Mouse (Mus musculus): Measurements from ENCODE around the gene Clec16a. TPM values are rescaled to one million over a fixed set of nuclear protein-coding genes. Genes with fewer than 3 reads are reported as not detected.
A peak's percentile ranks its signal among the peaks of the same experiment; 100 is the strongest.

Gene Clec16a
- total RNA-seq, 2 experiments from 2014 or later = 26.2 to 28.4 TPM

DNA sequence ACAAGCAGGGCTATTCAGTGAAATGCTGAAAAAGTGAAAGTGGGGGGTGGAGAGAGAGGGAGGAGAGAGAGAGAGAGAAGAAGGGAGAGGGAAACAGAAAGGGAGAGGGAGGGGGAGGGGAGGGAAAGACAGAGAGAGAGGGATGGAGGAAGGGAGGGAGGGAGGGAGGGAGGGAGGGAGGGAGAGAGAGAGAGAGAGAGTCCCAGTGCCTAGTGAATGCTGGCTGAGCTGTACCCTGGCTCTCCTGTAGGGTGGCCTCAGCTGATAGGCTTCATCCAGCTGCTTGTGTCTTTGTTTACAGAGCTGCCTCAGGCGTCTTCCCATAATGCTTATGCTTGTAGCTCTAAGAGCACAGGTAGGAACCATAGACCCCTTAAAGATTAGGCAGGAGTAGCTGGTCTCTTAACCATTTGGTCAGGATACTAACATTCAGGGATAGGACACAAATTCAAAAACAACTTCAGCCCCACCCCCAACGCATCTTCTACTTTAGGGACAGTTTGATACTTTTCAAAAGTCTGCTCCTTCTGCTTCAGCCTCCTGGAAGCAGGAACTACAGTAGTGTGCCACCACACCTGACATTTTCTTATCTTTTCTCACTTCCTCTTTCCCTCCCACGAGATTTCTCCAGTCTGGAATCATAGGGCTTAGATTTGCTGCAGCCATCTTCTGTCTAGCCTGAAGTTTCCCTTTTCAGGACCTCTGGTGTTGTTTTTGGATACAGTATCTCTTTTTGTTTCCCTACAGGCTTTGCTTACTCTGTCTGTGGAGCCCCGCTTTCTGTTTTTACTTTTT lies 225.6 kb downstream of the Clec16a start:
- intact Hi-C loops (cut with DNase I; ENCODE audit: low total_unique reads) = no loop called here
- DNase-seq = no peak

GRCm38 (mm10) chr16:10771769-10772510 lies 226.8 kb downstream of the Clec16a start:
- no peak for DNase-seq
- intact Hi-C loops (cut with DNase I; ENCODE audit: low total_unique reads) = no loop called here

DNA sequence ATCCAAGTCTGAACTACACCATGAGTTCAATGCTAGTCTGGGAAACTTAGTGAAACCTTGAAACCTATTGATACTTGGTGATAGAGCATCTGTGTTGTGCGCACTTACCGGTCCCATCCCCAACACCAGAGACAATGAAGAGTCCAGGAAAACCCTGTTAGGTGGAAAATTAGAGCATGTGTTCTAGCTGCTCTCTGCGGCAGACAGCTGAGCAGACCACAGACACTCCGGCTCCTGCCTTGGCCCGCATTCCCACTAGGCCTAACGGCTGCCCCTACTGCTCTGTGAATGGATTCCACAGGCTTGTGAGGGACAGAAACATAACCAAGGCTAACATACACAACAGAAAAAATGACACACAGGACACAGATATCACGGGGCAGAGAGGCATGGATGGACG lies 228.4 kb downstream of the Clec16a start:
- intact Hi-C loops (cut with DNase I; ENCODE audit: low total_unique reads) = no loop called here
- DNase-seq = no peak

GRCm38 (mm10) chr16:10774726-10775125 lies 229.6 kb downstream of the Clec16a start:
- intact Hi-C loops (cut with DNase I; ENCODE audit: low total_unique reads) = no loop called here
- DNase-seq = no peak

DNA sequence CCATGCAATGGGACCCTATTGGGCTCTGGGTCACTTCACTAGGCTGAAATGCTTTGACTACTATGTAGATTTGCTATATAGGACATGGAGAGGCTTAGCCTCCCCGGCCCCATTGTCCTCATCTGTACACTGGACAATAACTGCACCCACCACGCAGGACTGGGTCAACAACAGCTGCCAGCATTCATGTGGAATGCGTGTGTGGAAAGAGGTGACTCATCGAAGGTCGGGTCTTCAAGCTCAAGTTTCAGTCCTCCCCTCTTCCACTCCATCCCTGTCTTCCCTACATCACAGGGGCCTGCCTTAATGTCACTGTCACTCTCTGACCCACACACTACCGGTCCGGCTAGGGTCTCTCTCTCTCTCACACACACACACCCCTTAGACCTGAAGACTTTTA lies 231.2 kb downstream of the Clec16a start:
- no peak for DNase-seq
- intact Hi-C loops (cut with DNase I; ENCODE audit: low total_unique reads) = no loop called here

DNA sequence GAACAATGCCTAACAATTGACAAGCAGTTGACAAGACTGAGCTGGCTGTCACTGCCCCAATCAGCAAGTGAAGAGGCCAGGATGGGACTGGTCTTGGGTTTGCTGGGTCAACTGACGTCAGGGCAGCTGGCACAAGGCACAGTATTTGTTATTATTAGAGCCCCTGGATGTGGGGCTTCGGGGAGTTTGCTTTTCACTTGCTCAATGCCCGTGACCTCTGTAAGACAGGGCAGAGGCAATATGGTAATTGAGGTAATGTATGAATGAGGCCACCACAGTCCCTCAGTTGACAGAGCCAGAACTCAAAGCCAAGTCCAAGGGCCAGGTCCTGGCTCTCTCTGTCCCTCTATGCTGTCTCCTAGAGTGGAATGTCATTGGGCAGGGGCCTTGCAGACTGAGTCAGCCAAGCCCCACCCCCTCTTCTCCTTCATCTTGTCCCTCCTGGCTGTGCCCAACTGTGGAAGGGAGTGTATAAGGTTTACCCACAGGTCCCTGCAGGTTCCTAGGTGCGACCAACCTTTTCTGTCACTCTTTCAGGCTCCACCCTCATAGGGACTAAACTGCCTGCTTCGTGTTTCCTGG lies 232.5 kb downstream of the Clec16a start:
- no peak for DNase-seq
- intact Hi-C loops (cut with DNase I; ENCODE audit: low total_unique reads) = no loop called here

GRCm38 (mm10) chr16:10780631-10781120 lies 235.5 kb downstream of the Clec16a start:
- intact Hi-C loops (cut with DNase I; ENCODE audit: low total_unique reads) = loop anchor here (5.0 kb wide), 1 partner anchor 138 kb away; no protein-coding TSS in a partner anchor
- no peak for DNase-seq

GRCm38 (mm10) chr16:10781862-10782371 lies 236.8 kb downstream of the Clec16a start:
- intact Hi-C loops (cut with DNase I; ENCODE audit: low total_unique reads) = loop anchor here (5.0 kb wide), 1 partner anchor 140 kb away; no protein-coding TSS in a partner anchor
- DNase-seq = no peak

DNA sequence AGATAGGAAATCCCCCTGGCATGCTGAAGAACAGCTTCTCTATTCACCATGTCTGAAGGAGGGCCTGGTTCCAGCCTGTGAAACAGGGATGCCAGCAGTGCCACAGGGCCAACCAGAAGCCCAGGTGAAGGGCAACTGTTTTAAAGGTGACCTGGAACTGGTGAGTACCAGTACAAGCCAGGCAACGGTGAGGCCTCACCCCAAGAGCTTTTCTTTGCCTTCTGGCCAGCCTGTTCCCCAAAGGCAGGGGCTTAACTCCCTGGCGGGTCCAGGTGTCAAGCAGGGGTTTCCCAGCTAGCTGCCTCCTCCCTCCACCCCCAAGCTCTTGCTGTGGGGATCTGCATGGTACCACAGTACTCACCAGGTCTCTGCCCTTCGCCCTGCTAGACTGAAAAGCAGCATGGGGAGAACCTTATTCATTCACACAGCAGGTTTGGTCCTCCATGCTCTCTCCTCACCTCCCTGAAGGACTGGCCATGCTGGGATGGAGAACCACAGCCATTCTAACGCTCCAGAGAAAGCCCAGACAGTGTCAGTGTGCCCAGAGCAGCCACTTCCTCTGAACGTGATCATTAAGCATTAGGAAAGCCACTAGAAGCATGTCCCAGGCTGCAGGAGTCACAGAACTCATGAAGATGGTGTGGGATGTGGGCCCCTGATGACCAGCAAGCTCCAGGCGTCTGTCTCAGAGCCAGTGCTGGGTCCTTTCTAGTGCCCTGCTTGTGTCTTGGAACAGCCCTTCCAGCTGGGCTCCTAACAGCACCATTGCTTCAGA lies 237.4 kb downstream of the Clec16a start:
- DNase-seq = no peak
- intact Hi-C loops (cut with DNase I; ENCODE audit: low total_unique reads) = loop anchor here (5.0 kb wide), 1 partner anchor 140 kb away; no protein-coding TSS in a partner anchor

- intact Hi-C loops (cut with DNase I; ENCODE audit: low total_unique reads) = loop anchor here (5.0 kb wide), 1 partner anchor 141 kb away; no protein-coding TSS in a partner anchor
- DNase-seq = no peak
Observed at GRCm38 (mm10) chr16:10783152-10783434, 238.0 kb downstream of the Clec16a start.

DNA sequence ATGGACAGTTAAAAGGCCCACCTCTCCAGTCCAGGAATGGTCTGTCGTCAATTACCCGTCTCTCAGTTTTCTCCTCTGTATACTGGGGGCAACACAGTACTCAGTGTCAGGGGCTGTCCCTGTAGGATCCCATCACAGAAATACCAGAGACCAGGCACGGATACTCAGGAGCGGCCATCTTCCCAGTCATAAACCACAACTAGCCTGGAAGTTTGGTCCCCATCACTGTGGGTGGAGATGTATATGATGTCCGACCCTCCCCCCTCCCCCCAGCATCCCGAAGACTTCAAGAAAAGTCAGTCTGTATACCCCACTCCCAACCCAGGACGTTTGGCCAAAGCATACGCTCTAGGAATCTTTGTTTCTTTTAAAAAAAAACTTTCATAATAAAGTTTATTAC lies 238.3 kb downstream of the Clec16a start:
- DNase-seq = no peak
- intact Hi-C loops (cut with DNase I; ENCODE audit: low total_unique reads) = loop anchor here (5.0 kb wide), 1 partner anchor 141 kb away; no protein-coding TSS in a partner anchor

DNA sequence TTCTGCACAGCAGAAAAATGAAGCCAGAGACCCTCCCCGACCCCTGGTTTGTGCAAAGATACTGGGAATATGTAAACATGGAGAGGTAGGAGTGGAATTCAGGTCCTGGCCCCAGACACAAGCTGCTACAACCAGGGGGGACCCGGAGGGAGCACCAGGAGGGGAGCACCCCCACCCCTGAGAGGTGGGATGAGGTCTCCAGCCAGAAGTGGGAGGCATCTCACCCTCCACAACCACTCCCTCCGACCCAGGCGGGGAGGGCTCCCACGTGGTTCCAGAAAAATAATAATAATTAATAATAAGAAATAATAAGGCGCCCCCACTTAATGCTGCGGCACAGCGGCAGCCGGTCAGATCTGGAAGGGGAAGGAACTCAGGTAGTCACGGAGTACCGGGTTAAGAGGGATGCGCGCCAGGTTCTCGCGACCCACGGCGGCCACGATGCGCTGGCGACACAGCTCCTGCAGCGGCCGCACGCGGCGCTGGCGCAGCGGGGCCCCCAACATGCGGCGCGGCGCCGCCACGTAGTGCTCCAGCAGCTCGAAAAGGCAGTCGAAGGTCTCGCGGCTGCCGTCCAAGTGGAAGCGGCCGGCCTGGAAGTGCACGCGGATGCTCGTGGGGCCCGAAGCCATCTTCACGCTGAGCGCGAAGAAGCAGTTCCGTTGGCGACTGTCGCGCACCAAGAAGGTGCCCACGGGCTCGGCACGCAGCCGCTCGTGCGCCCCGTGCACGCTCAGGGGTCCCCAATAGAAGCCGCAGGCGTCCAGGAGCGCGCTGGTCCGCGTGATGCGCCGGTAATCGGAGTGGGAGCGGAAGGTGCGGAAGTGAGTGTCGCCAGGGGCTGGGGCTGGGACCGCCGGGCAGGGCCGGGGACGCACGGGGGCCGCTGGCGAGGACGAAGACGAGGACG lies 239.0 kb downstream of the Clec16a start:
- intact Hi-C loops (cut with DNase I; ENCODE audit: low total_unique reads) = loop anchor here (5.0 kb wide), 1 partner anchor 142 kb away; no protein-coding TSS in a partner anchor

GRCm38 (mm10) chr16:10784793-10785370 lies 239.7 kb downstream of the Clec16a start:
- intact Hi-C loops (cut with DNase I; ENCODE audit: low total_unique reads) = loop anchor here (5.0 kb wide), 3 partner anchors 123 to 218 kb away; no protein-coding TSS in a partner anchor
- peak; percentile 94 for DNase-seq

More for the DNA sequence above, 239.0 kb downstream of the Clec16a start:
- DNase-seq = peak; percentile 46

- intact Hi-C loops (cut with DNase I; ENCODE audit: low total_unique reads) = loop anchor here (5.0 kb wide), 2 partner anchors 123 to 218 kb away; no protein-coding TSS in a partner anchor
- DNase-seq = peak; percentile 90
Observed at GRCm38 (mm10) chr16:10785371-10786231, 240.5 kb downstream of the Clec16a start, which contains the start of gene Socs1. Gene Socs1, minus strand, starts transcription at chr16:10785536.

- intact Hi-C loops (cut with DNase I; ENCODE audit: low total_unique reads) = loop anchor here (5.0 kb wide), 2 partner anchors 124 to 219 kb away; no protein-coding TSS in a partner anchor
- peak; percentile 82 for DNase-seq
Observed at GRCm38 (mm10) chr16:10786288-10786687, 241.1 kb downstream of the Clec16a start.

GRCm38 (mm10) chr16:10786782-10787547 lies 241.8 kb downstream of the Clec16a start:
- intact Hi-C loops (cut with DNase I; ENCODE audit: low total_unique reads) = loop anchor here (5.0 kb wide), 2 partner anchors 125 to 220 kb away; no protein-coding TSS in a partner anchor

More at GRCm38 (mm10) chr16:10786782-10787547, 241.8 kb downstream of the Clec16a start:
- peak; percentile 28 for DNase-seq

Data from gastrocnemius, postnatal 14 days (tissue).